Mouse (Mus musculus): ENCODE results near the gene Pxn. TPM values are rescaled to one million over a fixed set of nuclear protein-coding genes. Genes with fewer than 3 reads are reported as not detected.
"Not testable (repeated sequence)": the region's sequence is repeated elsewhere in the genome, so short reads cannot be mapped to it uniquely, and the experiment has no call there.

Gene Pxn
- polyA plus RNA-seq, 1 experiment from 2014 or later, result 28.6 TPM

- peaks cover 94% of the 10 kb centered on the region for H3K36me3 ChIP-seq (ENCODE audit: control insufficient read depth, insufficient read depth, low read length)
- not testable (repeated sequence) for H3K4me3 ChIP-seq (ENCODE audit: low read depth, low read length); ATAC-seq (ENCODE audit: low read depth); H3K9ac ChIP-seq (ENCODE audit: low read depth, low read length); H3K4me2 ChIP-seq (ENCODE audit: low read depth, low read length); H3K4me1 ChIP-seq (ENCODE audit: control insufficient read depth, insufficient read depth, low read length); DNase-seq (ENCODE audit: low spot score); H3K27me3 ChIP-seq (replicated peaks; ENCODE audit: control insufficient read depth, insufficient read depth, low read length); H3K27ac ChIP-seq (replicated peaks; ENCODE audit: low read depth, low read length)
- 95% methylated on average over 4 of the region's 4 CpGs for WGBS
- H3K9me3 ChIP-seq (ENCODE audit: control insufficient read depth, low read length), result peaks cover 11% of the 10 kb centered on the region
Measured at GRCm38 (mm10) chr5:115577686-115578085, 71.2 kb downstream of the Pxn start.

DNA sequence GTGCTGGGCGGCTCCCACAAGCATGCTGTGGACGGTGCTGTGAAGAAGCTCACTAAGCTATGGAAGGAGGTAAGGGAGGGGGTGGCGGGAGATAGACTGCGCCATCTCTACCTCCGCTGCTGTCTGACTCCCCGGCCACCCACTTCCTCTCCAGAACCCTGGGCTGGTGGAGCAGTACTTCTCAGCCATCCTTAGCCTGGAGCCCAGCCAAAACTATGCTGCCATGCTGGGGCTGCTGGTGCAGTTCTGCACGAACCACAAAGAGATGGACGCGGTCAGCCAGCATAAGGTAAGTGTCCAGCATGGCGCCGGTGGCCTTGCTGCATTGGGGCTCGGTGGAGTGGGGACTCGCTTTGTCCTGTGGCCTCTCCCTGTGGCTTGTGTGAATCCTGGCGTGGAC is 72.4 kb downstream of the Pxn start:
- H3K27ac ChIP-seq (replicated peaks; ENCODE audit: low read depth, low read length), result no peak overlapping the region
- no peak overlapping the region for H3K4me3 ChIP-seq (ENCODE audit: low read depth, low read length)
- ATAC-seq (ENCODE audit: low read depth), result no peak
- 94% methylated on average over 12 of the region's 14 CpGs for WGBS
- H3K4me1 ChIP-seq (ENCODE audit: control insufficient read depth, insufficient read depth, low read length), result no peaks in the 10 kb centered on the region
- H3K36me3 ChIP-seq (ENCODE audit: control insufficient read depth, insufficient read depth, low read length), result peaks cover 95% of the 10 kb centered on the region
- no peaks in the 10 kb centered on the region for H3K27me3 ChIP-seq (replicated peaks; ENCODE audit: control insufficient read depth, insufficient read depth, low read length)
- H3K9me3 ChIP-seq (ENCODE audit: control insufficient read depth, low read length), result peaks cover 15% of the 10 kb centered on the region
- DNase-seq (ENCODE audit: low spot score), result no peak
- no peak overlapping the region for H3K4me2 ChIP-seq (ENCODE audit: low read depth, low read length)
- no peak overlapping the region for H3K9ac ChIP-seq (ENCODE audit: low read depth, low read length)

DNA sequence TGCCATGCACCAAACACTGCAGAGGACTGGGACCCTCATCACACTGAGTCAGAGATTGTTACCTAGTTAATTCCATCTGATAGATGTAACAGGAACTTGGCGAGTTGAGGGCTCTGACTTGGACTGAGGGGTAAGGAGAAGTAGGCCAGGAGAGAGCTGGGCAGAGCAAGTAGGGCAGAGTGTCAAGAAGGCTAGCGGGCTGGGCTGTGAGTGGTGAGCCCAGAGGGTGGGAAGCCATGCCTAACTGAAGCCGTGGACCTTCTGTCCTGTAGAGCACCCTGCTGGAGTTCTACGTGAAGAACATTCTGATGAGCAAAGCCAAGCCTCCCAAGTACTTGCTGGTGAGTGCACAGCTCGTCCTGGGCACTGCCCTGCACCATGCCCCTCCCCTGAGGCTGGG is 72.9 kb downstream of the Pxn start:
- no peaks in the 10 kb centered on the region for H3K27me3 ChIP-seq (replicated peaks; ENCODE audit: control insufficient read depth, insufficient read depth, low read length)
- no peak overlapping the region for H3K4me3 ChIP-seq (ENCODE audit: low read depth, low read length)
- ATAC-seq (ENCODE audit: low read depth), result no peak
- peaks cover 15% of the 10 kb centered on the region for H3K9me3 ChIP-seq (ENCODE audit: control insufficient read depth, low read length)
- no peaks in the 10 kb centered on the region for H3K4me1 ChIP-seq (ENCODE audit: control insufficient read depth, insufficient read depth, low read length)
- no peak overlapping the region for H3K4me2 ChIP-seq (ENCODE audit: low read depth, low read length)
- H3K27ac ChIP-seq (replicated peaks; ENCODE audit: low read depth, low read length), result no peak overlapping the region
- H3K36me3 ChIP-seq (ENCODE audit: control insufficient read depth, insufficient read depth, low read length), result peaks cover 95% of the 10 kb centered on the region
- no peak for DNase-seq (ENCODE audit: low spot score)
- no peak overlapping the region for H3K9ac ChIP-seq (ENCODE audit: low read depth, low read length)
- 96% methylated on average over 4 of the region's 5 CpGs for WGBS

DNA sequence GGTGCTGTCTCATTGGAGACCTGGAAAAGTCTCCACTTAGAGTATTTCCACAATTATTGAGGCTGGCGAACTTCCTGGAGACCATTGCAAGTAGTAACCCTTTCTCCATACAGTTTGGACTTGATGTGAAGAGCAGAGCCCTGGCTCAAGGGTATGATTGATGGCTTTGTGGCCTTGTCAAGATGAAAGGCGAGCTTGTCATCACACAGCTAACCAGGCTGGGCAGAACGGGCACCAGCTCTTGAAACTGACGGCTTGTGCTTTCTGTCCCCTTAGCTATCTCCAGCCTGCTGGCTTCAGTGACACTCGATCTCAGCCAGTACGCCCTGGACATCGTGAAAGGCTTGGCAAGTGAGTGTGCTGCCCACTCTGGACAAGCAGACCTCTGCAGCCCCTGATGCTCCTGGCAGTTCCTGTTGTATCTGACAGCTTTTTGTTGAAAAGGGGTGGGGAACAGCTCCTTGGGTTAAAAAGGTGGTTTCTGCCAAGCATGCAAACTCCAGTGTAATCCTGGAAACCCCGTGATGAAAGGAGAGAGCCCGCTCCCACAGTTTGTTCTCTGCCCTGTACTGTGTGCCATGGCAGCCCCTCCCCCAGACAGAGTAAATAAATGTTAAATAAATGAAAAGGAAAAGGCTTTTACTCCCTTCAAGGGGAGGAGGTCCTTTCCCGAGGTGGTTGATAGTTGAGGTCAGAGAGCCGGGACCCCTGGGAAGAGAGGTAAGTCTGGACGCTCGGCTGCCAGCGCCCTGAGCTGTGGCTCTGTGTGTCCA is 73.9 kb downstream of the Pxn start:
- peaks cover 15% of the 10 kb centered on the region for H3K9me3 ChIP-seq (ENCODE audit: control insufficient read depth, low read length)
- H3K4me1 ChIP-seq (ENCODE audit: control insufficient read depth, insufficient read depth, low read length), result no peaks in the 10 kb centered on the region
- no peak overlapping the region for H3K4me2 ChIP-seq (ENCODE audit: low read depth, low read length)
- ATAC-seq (ENCODE audit: low read depth), result no peak
- H3K9ac ChIP-seq (ENCODE audit: low read depth, low read length), result no peak overlapping the region
- no peaks in the 10 kb centered on the region for H3K27me3 ChIP-seq (replicated peaks; ENCODE audit: control insufficient read depth, insufficient read depth, low read length)
- DNase-seq (ENCODE audit: low spot score), result no peak
- H3K36me3 ChIP-seq (ENCODE audit: control insufficient read depth, insufficient read depth, low read length), result peaks cover 95% of the 10 kb centered on the region
- no peak overlapping the region for H3K4me3 ChIP-seq (ENCODE audit: low read depth, low read length)
- no peak overlapping the region for H3K27ac ChIP-seq (replicated peaks; ENCODE audit: low read depth, low read length)
- 90% methylated on average over 14 of the region's 14 CpGs for WGBS

DNA sequence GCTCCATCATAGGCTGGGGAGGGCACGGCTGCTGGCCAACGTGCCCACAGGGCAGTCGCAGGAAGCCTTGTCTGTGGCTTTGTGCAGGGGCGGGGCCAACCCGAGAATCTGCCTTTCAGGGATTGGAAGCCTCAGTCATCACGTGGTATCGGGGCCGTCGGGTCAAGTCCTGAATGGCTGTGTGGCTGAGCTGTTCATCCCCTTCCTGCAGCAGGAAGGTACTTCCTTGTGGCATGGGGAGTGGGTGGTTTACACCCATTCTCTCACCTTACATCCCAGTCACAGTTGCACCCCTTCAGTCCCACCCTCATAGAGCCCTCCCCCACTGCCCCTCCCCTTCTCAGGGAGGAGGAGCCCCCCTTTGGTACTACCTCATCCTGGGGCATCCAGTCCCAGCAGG is 75.2 kb downstream of the Pxn start:
- Histone ChIP-seq H3K4me1 (ENCODE audit: control insufficient read depth, insufficient read depth, low read length) (no peaks in the 10 kb centered on the region), H3K27ac (replicated peaks; ENCODE audit: low read depth, low read length) (no peak overlapping the region), H3K4me2 (ENCODE audit: low read depth, low read length) (no peak overlapping the region), H3K36me3 (ENCODE audit: control insufficient read depth, insufficient read depth, low read length) (peaks cover 97% of the 10 kb centered on the region), H3K27me3 (replicated peaks; ENCODE audit: control insufficient read depth, insufficient read depth, low read length) (no peaks in the 10 kb centered on the region), H3K4me3 (ENCODE audit: low read depth, low read length) (no peak overlapping the region), H3K9ac (ENCODE audit: low read depth, low read length) (no peak overlapping the region), H3K9me3 (ENCODE audit: control insufficient read depth, low read length) (peaks cover 15% of the 10 kb centered on the region)
- ATAC-seq (ENCODE audit: low read depth) (no peak), DNase-seq (ENCODE audit: low spot score) (no peak)
- WGBS, result 90% methylated on average over 9 of the region's 9 CpGs

- 85% methylated on average over 12 of the region's 12 CpGs for WGBS
- ATAC-seq (ENCODE audit: low read depth) (no peak), DNase-seq (ENCODE audit: low spot score) (no peak)
- no peak overlapping the region for H3K4me3 ChIP-seq (ENCODE audit: low read depth, low read length)
- no peak overlapping the region for H3K4me2 ChIP-seq (ENCODE audit: low read depth, low read length)
- H3K9me3 ChIP-seq (ENCODE audit: control insufficient read depth, low read length), result peaks cover 15% of the 10 kb centered on the region
- H3K36me3 ChIP-seq (ENCODE audit: control insufficient read depth, insufficient read depth, low read length), result peaks cover 98% of the 10 kb centered on the region
- H3K4me1 ChIP-seq (ENCODE audit: control insufficient read depth, insufficient read depth, low read length), result no peaks in the 10 kb centered on the region
- H3K27me3 ChIP-seq (replicated peaks; ENCODE audit: control insufficient read depth, insufficient read depth, low read length), result no peaks in the 10 kb centered on the region
- no peak overlapping the region for H3K27ac ChIP-seq (replicated peaks; ENCODE audit: low read depth, low read length)
- no peak overlapping the region for H3K9ac ChIP-seq (ENCODE audit: low read depth, low read length)
Measured at GRCm38 (mm10) chr5:115585616-115586015, 79.1 kb downstream of the Pxn start.

DNA sequence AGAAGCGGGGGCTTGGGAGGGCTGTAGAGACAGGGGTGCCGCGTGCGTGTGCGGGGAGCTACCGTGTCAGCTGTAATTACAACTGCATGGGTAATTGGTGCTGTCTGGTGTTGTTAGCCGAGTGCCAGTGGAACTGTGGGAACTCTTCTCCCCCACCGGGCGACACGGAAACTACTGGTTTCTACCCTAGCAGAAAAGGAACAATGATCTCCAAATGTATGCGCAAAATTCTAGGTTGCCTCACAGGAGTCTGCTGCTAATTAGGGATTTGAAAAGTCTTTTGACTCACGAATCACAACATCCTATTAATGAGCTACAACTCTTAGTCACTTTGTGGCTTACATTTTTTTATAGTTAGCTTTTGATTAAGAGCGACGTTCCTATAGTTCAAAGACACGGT is 79.7 kb downstream of the Pxn start:
- WGBS, result 77% methylated on average over 15 of the region's 15 CpGs

DNA sequence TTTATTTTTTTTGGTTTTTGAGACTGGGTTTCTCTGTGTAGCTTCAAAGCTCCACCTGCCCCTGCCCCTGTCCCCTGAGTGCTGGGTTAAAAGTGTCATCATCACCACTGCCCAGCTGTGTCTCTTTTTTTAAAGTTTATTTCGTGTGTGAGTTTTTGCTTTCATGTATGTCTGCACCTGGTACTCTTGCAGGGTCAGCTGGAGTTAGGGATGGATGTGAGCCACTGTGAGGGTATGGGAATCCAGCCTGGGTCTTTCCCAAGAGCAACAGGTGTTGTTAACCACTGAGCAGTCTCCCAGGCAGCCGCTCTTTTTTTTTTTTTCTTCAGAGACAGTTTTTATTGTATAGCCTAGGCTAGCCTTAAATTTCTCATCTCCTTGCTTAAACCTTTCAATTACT is 80.3 kb downstream of the Pxn start:
- Histone ChIP-seq H3K9me3 (ENCODE audit: control insufficient read depth, low read length) (peaks cover 13% of the 10 kb centered on the region), H3K36me3 (ENCODE audit: control insufficient read depth, insufficient read depth, low read length) (peaks cover 98% of the 10 kb centered on the region), H3K4me2 (ENCODE audit: low read depth, low read length) (no peak overlapping the region), H3K9ac (ENCODE audit: low read depth, low read length) (no peak overlapping the region), H3K4me3 (ENCODE audit: low read depth, low read length) (no peak overlapping the region), H3K27ac (replicated peaks; ENCODE audit: low read depth, low read length) (no peak overlapping the region), H3K27me3 (replicated peaks; ENCODE audit: control insufficient read depth, insufficient read depth, low read length) (no peaks in the 10 kb centered on the region), H3K4me1 (ENCODE audit: control insufficient read depth, insufficient read depth, low read length) (no peaks in the 10 kb centered on the region)
- WGBS, result 90% methylated on average over 2 of the region's 2 CpGs
- ATAC-seq (ENCODE audit: low read depth) (no peak), DNase-seq (ENCODE audit: low spot score) (no peak)

More for the DNA sequence above, 79.7 kb downstream of the Pxn start:
- Histone ChIP-seq H3K4me3 (ENCODE audit: low read depth, low read length) (no peak overlapping the region), H3K9me3 (ENCODE audit: control insufficient read depth, low read length) (peaks cover 15% of the 10 kb centered on the region), H3K9ac (ENCODE audit: low read depth, low read length) (no peak overlapping the region), H3K36me3 (ENCODE audit: control insufficient read depth, insufficient read depth, low read length) (peaks cover 98% of the 10 kb centered on the region), H3K27me3 (replicated peaks; ENCODE audit: control insufficient read depth, insufficient read depth, low read length) (no peaks in the 10 kb centered on the region), H3K4me2 (ENCODE audit: low read depth, low read length) (no peak overlapping the region), H3K4me1 (ENCODE audit: control insufficient read depth, insufficient read depth, low read length) (no peaks in the 10 kb centered on the region), H3K27ac (replicated peaks; ENCODE audit: low read depth, low read length) (no peak overlapping the region)
- no peak for ATAC-seq (ENCODE audit: low read depth)
- no peak for DNase-seq (ENCODE audit: low spot score)

DNA sequence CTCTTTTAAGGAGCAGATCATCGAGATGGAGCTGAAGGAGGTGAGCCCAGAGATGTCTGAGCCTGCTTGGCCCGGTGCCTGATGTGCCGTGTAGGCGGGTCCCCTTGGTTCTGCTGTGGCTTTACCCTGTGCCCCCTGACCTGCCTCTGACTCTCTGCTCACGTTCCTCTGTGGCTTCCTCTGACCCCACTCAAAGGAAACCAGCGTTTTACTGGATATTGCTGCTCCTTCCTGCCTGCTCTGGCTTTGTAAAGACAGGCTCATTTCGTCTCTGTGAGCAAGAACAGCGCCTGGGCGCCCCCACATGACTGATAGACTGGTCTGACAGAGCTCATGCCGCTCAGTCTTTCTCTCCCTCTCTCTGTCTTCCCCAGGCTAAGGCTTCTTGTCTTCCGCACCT is 84.6 kb downstream of the Pxn start:
- Histone ChIP-seq H3K4me3 (ENCODE audit: low read depth, low read length) (no peak overlapping the region), H3K4me1 (ENCODE audit: control insufficient read depth, insufficient read depth, low read length) (no peaks in the 10 kb centered on the region), H3K9ac (ENCODE audit: low read depth, low read length) (no peak overlapping the region), H3K4me2 (ENCODE audit: low read depth, low read length) (no peak overlapping the region), H3K27me3 (replicated peaks; ENCODE audit: control insufficient read depth, insufficient read depth, low read length) (no peaks in the 10 kb centered on the region), H3K9me3 (ENCODE audit: control insufficient read depth, low read length) (no peaks in the 10 kb centered on the region), H3K36me3 (ENCODE audit: control insufficient read depth, insufficient read depth, low read length) (peaks cover 98% of the 10 kb centered on the region), H3K27ac (replicated peaks; ENCODE audit: low read depth, low read length) (no peak overlapping the region)
- 84% methylated on average over 9 of the region's 11 CpGs for WGBS
- ATAC-seq (ENCODE audit: low read depth) (no peak), DNase-seq (ENCODE audit: low spot score) (no peak)
